8 mouse cellular contexts compared by ENCODE assay signal in the genomic region with DNA sequence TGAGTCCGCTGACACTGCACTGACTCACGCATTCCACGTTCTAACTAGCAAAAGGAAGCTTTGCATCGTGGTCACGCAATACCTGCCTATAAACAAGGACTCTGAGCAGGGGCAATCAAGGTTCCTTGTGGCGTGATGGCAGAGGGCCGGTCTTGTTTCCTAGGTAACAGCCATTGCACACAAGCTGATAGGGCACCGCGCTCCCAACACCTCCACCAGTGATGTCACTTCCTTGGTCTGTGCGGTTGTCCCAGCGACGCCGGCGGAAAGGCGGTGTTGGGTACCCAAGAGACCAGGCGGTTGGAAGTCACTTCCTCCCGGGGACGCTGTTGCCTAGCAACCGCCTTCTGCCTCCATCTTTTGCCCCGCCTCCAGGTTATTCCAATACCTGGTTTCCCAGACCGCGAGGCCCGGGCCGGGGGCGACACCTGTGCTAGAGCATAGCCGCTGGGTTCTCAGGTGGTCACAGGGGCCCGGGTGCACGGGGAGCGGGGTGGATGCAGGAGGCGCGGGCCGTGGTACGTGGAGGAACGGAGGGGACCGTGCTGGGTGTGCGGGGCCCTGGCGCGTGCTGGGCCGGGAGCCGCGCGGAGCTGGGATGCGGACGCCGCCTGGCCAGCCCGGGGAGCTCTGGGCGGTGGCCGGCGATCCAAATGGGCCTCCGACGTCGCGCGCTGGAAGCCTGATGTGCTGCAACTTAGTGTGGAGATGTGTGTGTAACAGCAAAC. TPM values are rescaled to one million over a fixed set of nuclear protein-coding genes. Genes with fewer than 3 reads are reported as not detected.
DNase-seq lines count a peak whose midpoint lies in the region; ATAC-seq and TF ChIP-seq lines count a peak whose summit lies in the region.

A gene (plus strand): TSS at position 248 of the 728 bp plus-strand sequence.

- 0 out of 2 replicates have a peak, but pooled peaks have one; percentile 27 for TF ChIP-seq CTCF in thymus, adult 2 months (IDR thresholded peaks at IDR 0.05; ENCODE audit: borderline replicate concordance, control insufficient read depth, extremely low read depth, insufficient read depth, low read length, poor library complexity)

- H3K9ac ChIP-seq in hindbrain, embryonic 11.5 days (ENCODE audit: low read depth, low read length), result peak within 1 kb of the TSS; percentile 58
- H3K9ac ChIP-seq in lung, embryonic 16.5 days (ENCODE audit: low read length), result peak within 1 kb of the TSS; percentile 61

- H3K27me3 ChIP-seq in hindbrain, embryonic 11.5 days (ENCODE audit: control insufficient read depth, insufficient read depth, low read length), result no peaks in the 10 kb centered on the region
- no peaks in the 10 kb centered on the region for H3K27me3 ChIP-seq in lung, embryonic 16.5 days (ENCODE audit: control insufficient read depth, insufficient read depth, low read depth, low read length)
- no peaks in the 10 kb centered on the region for H3K27me3 ChIP-seq in thymus, adult 2 months (ENCODE audit: control insufficient read depth, insufficient read depth, low read length)

- H3K9me3 ChIP-seq in hindbrain, embryonic 11.5 days (ENCODE audit: control insufficient read depth, low read length), result no peaks in the 10 kb centered on the region
- H3K9me3 ChIP-seq in lung, embryonic 16.5 days (ENCODE audit: control insufficient read depth, low read length), result no peaks in the 10 kb centered on the region

- peak within 1 kb of the TSS; percentile 68 for H3K4me3 ChIP-seq in hindbrain, embryonic 11.5 days (ENCODE audit: low read depth, low read length)
- peak within 1 kb of the TSS; percentile 78 for H3K4me3 ChIP-seq in lung, embryonic 16.5 days (ENCODE audit: low read length)
- peak within 1 kb of the TSS; percentile 56 for H3K4me3 ChIP-seq in thymus, adult 2 months (ENCODE audit: control insufficient read depth, insufficient read depth, low read length)

- H3K36me3 ChIP-seq in hindbrain, embryonic 11.5 days (ENCODE audit: control insufficient read depth, insufficient read depth, low read length), result no peaks in the 10 kb centered on the region
- no peaks in the 10 kb centered on the region for H3K36me3 ChIP-seq in lung, embryonic 16.5 days (ENCODE audit: control insufficient read depth, insufficient read depth, low read length)
- no peaks in the 10 kb centered on the region for H3K36me3 ChIP-seq in thymus, adult 2 months (ENCODE audit: control insufficient read depth, insufficient read depth, low read length)

- DNase-seq in Muller cell, postnatal 12 days (ENCODE audit: inconsistent ontology term), result peak; percentile 99
- DNase-seq in cerebellum, adult 9-10 months, result peak; percentile 99
- peak; percentile 98 to 100 for DNase-seq in frontal cortex, postnatal 10 days (ENCODE audit: low spot score in 2 of 2)
- peak; percentile 98 for DNase-seq in hindbrain, embryonic 11.5 days (ENCODE audit: low spot score)
- DNase-seq in layer of hippocampus, adult 9-11 months, result peak; percentile 100
- DNase-seq in ovary, adult 18-20 months (ENCODE audit: low spot score), result peak; percentile 98
- DNase-seq in thymus, adult 2 months, result peak; percentile 92

- ATAC-seq in hindbrain, embryonic 11.5 days (ENCODE audit: low FRiP score), result peak; percentile 100
- ATAC-seq in lung, embryonic 16.5 days (ENCODE audit: low read depth), result peak; percentile 100

- 0 out of 2 replicates have a peak, but pooled peaks have one; percentile 45 for TF ChIP-seq POLR2A in thymus, adult 2 months (IDR thresholded peaks at IDR 0.05; ENCODE audit: control insufficient read depth, extremely low read depth, insufficient read depth, low read length, poor library complexity)

- peak within 1 kb of the TSS; percentile 69 for H3K27ac ChIP-seq in hindbrain, embryonic 11.5 days (ENCODE audit: low read depth, low read length)
- H3K27ac ChIP-seq in lung, embryonic 16.5 days (ENCODE audit: low read length), result no peak within 1 kb of the TSS; the same call in 1 of the 2 replicates
- no peak within 1 kb of the TSS for H3K27ac ChIP-seq in thymus, adult 2 months (ENCODE audit: control insufficient read depth, insufficient read depth, low read length)

- no peaks in the 10 kb centered on the region for H3K4me1 ChIP-seq in hindbrain, embryonic 11.5 days (replicated peaks; ENCODE audit: control insufficient read depth, insufficient read depth, low read length)
- H3K4me1 ChIP-seq in lung, embryonic 16.5 days (replicated peaks; ENCODE audit: control insufficient read depth, insufficient read depth, low read length), result peaks cover 3% of the 10 kb centered on the region
- peaks cover 9% of the 10 kb centered on the region for H3K4me1 ChIP-seq in thymus, adult 2 months (replicated peaks; ENCODE audit: control insufficient read depth, insufficient read depth, low read length)

- WGBS in hindbrain, embryonic 11.5 days, result under 1% methylated on average over 54 of the region's 54 CpGs
- under 1% methylated on average over 54 of the region's 54 CpGs for whole genome bisulfite sequencing in lung, embryonic 16.5 days
- whole genome bisulfite sequencing in thymus, adult 2 months, result under 1% methylated on average over 54 of the region's 54 CpGs

- H3K4me2 ChIP-seq in hindbrain, embryonic 11.5 days (replicated peaks; ENCODE audit: low read depth, low read length), result peak within 1 kb of the TSS; percentile 66
- H3K4me2 ChIP-seq in lung, embryonic 16.5 days (ENCODE audit: low read depth, low read length), result peak within 1 kb of the TSS; percentile 97

RNA-seq across cellular contexts. Expression of the gene that starts here (rescaled TPM):
- 12.3 and 13.6 TPM in 2 replicates for polyA plus RNA-seq in hindbrain, embryonic 11.5 days (2014; fragmentation: Nextera tagmentation; extraction: Ambion mirVana)
- polyA plus RNA-seq in lung, embryonic 16.5 days (2015; fragmentation: Nextera tagmentation; extraction: Ambion mirVana), result 9.6 and 11.1 TPM in 2 replicates
- 0.40 and 0.49 TPM in 2 replicates for polyA plus RNA-seq in thymus, adult 2 months (2012; rRNA removed)

Comparison
In these comparisons a context has a peak if more than half of its experiments do, and no peak if none do; other contexts are left out.
1. Peak in DNase-seq and H3K4me3 ChIP-seq in thymus, adult 2 months; RNA of the gene not detected or under 1 TPM.